Mouse (Mus musculus) cortical plate, adult 2 months (tissue): ENCODE results near the gene Myoz1. TPM values are rescaled to one million over a fixed set of nuclear protein-coding genes. Genes with fewer than 3 reads are reported as not detected.

Experiments
- H3K27ac ChIP-seq: fragments of 200-500 bp; 2 replicates; pipeline ENCODE4 v1.5.1; 2012; ENCODE audit warnings: low read length, control low read depth, inconsistent platforms; ENCODE audit not compliant: insufficient read depth
- H3K4me1 ChIP-seq: fragments of 200-500 bp; 2 replicates; pipeline ENCODE4 v1.6.1; 2011; ENCODE audit warnings: low read length; ENCODE audit not compliant: control insufficient read depth, insufficient read depth
- H3K4me3 ChIP-seq: fragments of 200-500 bp; 2 replicates; pipeline ENCODE4 v1.5.1; 2011; ENCODE audit warnings: mild to moderate bottlenecking, low read length, control low read depth; ENCODE audit not compliant: insufficient read depth
- CTCF ChIP-seq: fragments of 200-500 bp; IDR thresholded peaks from 2 replicates; pipeline ENCODE4 v1.5.1; 2011; ENCODE audit warnings: mild to moderate bottlenecking, control low read depth, low read length; ENCODE audit not compliant: insufficient read depth; ENCODE audit errors: extremely low read depth
- POLR2A ChIP-seq: fragments of 200-500 bp; IDR thresholded peaks from 2 replicates; pipeline ENCODE4 v1.6.1; 2011; ENCODE audit warnings: mild to moderate bottlenecking, low read length, control low read depth; ENCODE audit not compliant: insufficient read depth; ENCODE audit errors: extremely low read depth
- polyA plus RNA-seq: library from polyadenylated mRNA; depleted of rRNA; stranded (reverse); fragments of >200 nt; gene quantifications from 2 replicates; pipeline ENCODE4 v1.2.3, GENCODE M21; 2012; rRNA removed

The Myoz1 gene
- polyA plus RNA-seq, 1 experiment, result not detected

DNA sequence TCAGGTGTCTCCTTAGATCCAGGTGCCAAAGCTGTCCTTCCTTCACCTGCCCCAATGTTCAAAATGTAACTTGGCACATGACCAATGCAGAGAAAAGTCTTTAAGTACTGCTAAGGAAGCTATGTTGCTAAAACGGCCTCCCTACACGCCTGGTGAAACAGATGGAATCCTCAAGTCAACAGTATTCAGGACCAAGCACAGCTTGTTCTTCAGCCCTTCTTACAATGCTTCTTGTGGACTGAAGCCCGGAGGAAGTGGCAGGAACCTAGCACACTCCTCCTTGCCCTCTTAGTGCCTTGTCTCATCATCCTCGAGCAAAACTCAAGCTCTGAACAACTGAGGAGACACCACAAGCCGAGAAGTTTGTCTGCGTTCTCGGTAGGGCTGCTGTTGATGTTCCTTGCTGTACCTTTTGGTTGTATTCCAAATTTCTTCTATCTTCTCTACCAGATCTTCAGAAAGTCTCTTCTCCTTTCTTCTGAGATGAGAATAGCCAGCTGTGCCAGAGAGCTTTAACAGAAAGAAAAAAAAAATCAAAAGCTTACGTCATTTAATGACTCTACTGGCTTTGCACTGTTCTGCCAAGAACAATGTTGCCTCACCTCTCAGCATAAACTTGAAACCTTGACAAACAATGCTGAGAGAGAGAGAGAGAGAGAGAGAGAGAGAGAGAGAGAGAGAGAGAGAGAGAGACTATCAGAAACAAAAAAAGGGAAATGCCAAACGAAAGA lies 48.8 kb downstream of the Myoz1 start:
- Histone ChIP-seq H3K4me1 (peaks cover 2% of the 10 kb centered on the region), H3K27ac (peak overlapping the region; percentile 76), H3K4me3 (peak overlapping the region; percentile 5; the same call in 1 of the 2 replicates)
- no peak for TF ChIP-seq CTCF
- TF ChIP-seq POLR2A, result no peak

GRCm38 (mm10) chr14:20601287-20601686 lies 55.1 kb downstream of the Myoz1 start:
- TF ChIP-seq CTCF, result no peak
- TF ChIP-seq POLR2A, result no peak
- Histone ChIP-seq H3K4me3 (no peak overlapping the region), H3K27ac (no peak overlapping the region), H3K4me1 (peaks cover 2% of the 10 kb centered on the region; the same call in 1 of the 2 replicates)

- no peak overlapping the region for H3K4me3 ChIP-seq
- TF ChIP-seq CTCF (no peak), POLR2A (no peak)
- H3K4me1 ChIP-seq, result peaks cover 5% of the 10 kb centered on the region; the same call in 1 of the 2 replicates
- no peak overlapping the region for H3K27ac ChIP-seq
Observed at GRCm38 (mm10) chr14:20600203-20600602, 56.1 kb downstream of the Myoz1 start.

DNA sequence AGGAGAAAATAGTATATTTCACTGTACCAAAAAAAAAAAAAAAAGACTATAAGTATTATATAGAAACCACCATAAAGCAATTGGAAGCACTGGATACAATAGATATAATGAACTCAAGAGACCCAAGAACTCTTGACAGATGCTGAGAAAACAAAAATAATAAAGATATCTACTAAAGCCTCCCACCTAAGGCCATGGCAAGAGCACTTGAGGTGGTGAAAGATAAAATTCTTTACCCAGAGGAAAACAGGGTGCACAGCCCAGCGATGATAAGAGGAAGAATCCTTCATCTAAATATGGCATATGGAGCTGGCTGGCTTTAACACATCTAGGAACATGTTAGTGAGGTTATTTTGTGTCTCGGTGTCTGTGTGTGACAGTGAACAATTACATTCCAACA lies 56.8 kb downstream of the Myoz1 start:
- no peak for TF ChIP-seq CTCF
- TF ChIP-seq POLR2A, result no peak
- peak overlapping the region; percentile 44; the same call in 1 of the 2 replicates for H3K27ac ChIP-seq
- H3K4me1 ChIP-seq, result peaks cover 5% of the 10 kb centered on the region; the same call in 1 of the 2 replicates
- no peak overlapping the region for H3K4me3 ChIP-seq

Other genes with a start within 250 kb of the Myoz1 start
- gene Cfap70, start 204.3 kb downstream of the Myoz1 start, polyA plus RNA-seq, result 1.5 and 3.3 TPM in 2 replicates
- gene Anxa7, start 176.4 kb downstream of the Myoz1 start, polyA plus RNA-seq, result 86.0 and 89.0 TPM in 2 replicates
- 0.33 and 0.42 TPM in 2 replicates for gene Mss51, start 159.6 kb downstream of the Myoz1 start, polyA plus RNA-seq
- 162 and 167 TPM in 2 replicates for gene Ppp3cb, start 110.0 kb downstream of the Myoz1 start, polyA plus RNA-seq
- gene Usp54, start 15.5 kb downstream of the Myoz1 start, polyA plus RNA-seq, result 47.8 and 49.8 TPM in 2 replicates
- gene Synpo2l, start 11.8 kb upstream of the Myoz1 start, polyA plus RNA-seq, result 0.11 and 0.19 TPM in 2 replicates
- gene Sec24c, start 17.8 kb upstream of the Myoz1 start, polyA plus RNA-seq, result 77.2 and 79.3 TPM in 2 replicates
- gene Fut11, start 38.4 kb upstream of the Myoz1 start, polyA plus RNA-seq, result 14.9 and 16.3 TPM in 2 replicates
- 84.9 and 85.9 TPM in 2 replicates for gene Chchd1, start 46.5 kb upstream of the Myoz1 start, polyA plus RNA-seq
- gene Zswim8, start 51.0 kb upstream of the Myoz1 start, polyA plus RNA-seq, result 174 and 185 TPM in 2 replicates
- gene Ndst2, start 78.0 kb upstream of the Myoz1 start, polyA plus RNA-seq, result 22.9 and 26.7 TPM in 2 replicates
- 287 and 303 TPM in 2 replicates for gene Camk2g, start 137.5 kb upstream of the Myoz1 start, polyA plus RNA-seq
- gene Plau, start 180.1 kb upstream of the Myoz1 start, polyA plus RNA-seq, result 4.2 and 5.2 TPM in 2 replicates